Mouse (Mus musculus): ENCODE measurements around the gene Mrm3.
A peak's percentile ranks its signal among the peaks of the same experiment; 100 is the strongest.

Gene Mrm3

DNA sequence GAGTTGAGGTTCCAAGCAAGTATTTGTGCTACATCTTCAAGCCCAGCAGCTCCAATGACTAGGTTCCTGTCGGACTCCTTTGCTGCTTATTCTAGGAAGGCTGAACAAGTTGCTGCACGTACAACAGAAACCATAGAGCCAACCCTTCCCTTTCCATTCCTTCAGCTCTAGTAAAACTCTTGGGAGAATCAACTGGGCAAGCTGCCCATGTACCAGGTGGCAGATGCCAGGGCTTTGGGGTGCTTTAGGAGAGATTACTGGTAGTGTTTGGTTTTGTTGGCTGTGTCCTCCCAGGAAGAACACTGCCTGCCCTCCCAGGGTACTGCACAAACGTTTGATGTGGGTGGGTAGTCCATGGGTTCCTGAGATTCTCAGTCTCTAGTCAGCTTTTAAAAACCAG lies 8.5 kb downstream of the Mrm3 start:
- no peak for DNase-seq (ENCODE audit: low spot score in 2 of 2)

DNA sequence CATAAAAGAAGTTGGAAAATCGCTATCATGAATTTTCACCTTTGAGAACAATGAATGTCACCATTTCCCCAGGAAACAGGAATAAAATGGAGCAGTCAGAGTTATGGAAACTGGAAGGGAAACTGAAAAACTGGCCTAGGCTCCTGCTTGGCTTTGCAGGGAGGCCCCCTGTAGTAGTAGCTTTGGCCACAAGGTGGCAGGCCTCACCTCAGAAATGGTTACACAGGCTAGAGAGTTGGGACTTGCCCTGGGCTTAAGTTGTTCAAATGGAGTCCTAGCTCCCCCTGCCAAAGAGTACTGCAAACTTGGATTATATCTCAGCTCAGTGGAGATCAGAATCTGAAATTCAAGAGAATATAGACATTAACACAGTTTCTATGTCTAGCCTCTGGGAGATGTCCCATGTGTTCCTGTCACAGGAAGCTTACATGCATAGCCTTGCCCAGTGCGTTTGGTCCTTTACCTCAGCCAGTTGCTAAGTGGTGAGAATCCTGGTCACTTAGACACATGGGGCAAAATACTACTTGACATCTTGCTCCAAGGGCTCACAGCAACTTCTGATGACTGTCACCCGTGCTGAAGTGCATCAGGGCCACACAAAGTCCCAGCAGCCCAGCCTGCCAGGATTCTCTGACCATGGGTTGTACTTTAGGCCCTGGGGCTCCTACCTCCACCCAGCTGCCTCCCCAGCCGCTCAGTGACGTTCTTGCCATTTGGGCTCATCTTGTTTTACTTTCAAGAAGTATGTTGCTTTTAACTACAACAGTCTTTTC lies 9.8 kb downstream of the Mrm3 start:
- peak; percentile 88 to 90 for DNase-seq (ENCODE audit: low spot score in 2 of 2)

DNA sequence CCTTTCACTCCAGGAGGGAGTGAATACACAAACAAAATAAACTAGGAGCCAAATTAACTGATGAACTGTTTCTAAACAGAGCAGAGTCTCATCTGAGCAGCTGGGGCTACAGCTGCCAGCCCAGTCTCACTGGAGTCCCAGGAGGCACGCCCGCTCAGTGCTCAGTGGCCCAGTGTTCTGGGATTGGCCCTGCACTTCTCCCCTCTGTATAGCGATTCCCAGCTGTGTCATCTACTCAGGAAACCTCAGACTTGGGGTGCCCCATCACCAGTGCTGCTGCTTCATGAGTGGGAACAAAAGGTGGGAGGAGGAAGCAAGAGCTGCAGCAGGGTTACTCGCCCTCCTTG lies 10.4 kb downstream of the Mrm3 start:
- DNase-seq (ENCODE audit: low spot score in 2 of 2) = no peak

- DNase-seq (ENCODE audit: low spot score in 2 of 2) = peak in 1 of 2 experiments; percentile 26
These were observed 12.0 kb downstream of the Mrm3 start for GRCm38 (mm10) chr11:76255431-76256001.

GRCm38 (mm10) chr11:76256129-76256528 lies 12.6 kb downstream of the Mrm3 start:
- no peak for DNase-seq (ENCODE audit: low spot score in 2 of 2)

- DNase-seq (ENCODE audit: low spot score in 2 of 2) = no peak
These were observed 13.9 kb downstream of the Mrm3 start for GRCm38 (mm10) chr11:76257386-76257785.

DNA sequence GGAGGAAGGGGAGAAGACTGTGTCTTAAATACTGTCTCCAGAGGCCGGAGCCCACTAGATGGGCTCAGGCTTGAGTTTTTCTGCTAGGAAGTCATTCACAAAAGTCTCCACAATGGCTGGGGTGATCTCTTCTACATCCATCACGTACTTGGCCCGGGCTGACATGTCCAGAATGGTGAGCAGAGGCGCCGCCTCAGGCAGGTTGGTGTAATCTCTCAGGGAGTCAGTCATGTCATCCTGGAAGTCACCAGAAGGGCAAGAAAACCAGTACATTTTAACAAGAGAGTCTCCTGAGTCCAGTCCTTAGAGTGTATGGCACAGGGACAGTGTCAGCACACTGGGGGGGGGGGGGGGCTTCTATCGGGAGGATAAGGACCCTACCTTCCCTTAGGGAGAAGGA lies 15.0 kb downstream of the Mrm3 start:
- DNase-seq (ENCODE audit: low spot score in 2 of 2) = no peak

- DNase-seq (ENCODE audit: low spot score in 2 of 2) = no peak
These were observed 16.9 kb downstream of the Mrm3 start for GRCm38 (mm10) chr11:76260208-76261050.

- DNase-seq (ENCODE audit: low spot score in 2 of 2) = no peak
These were observed 17.7 kb downstream of the Mrm3 start for GRCm38 (mm10) chr11:76261224-76261623.

GRCm38 (mm10) chr11:76262611-76263351 lies 19.3 kb downstream of the Mrm3 start:
- no peak for DNase-seq (ENCODE audit: low spot score in 2 of 2)

GRCm38 (mm10) chr11:76267550-76267949 lies 24.0 kb downstream of the Mrm3 start:
- DNase-seq (ENCODE audit: low spot score in 2 of 2) = no peak

- DNase-seq (ENCODE audit: low spot score in 2 of 2) = peak in 1 of 2 experiments; percentile 22
These were observed 24.5 kb downstream of the Mrm3 start for GRCm38 (mm10) chr11:76268001-76268459.

DNA sequence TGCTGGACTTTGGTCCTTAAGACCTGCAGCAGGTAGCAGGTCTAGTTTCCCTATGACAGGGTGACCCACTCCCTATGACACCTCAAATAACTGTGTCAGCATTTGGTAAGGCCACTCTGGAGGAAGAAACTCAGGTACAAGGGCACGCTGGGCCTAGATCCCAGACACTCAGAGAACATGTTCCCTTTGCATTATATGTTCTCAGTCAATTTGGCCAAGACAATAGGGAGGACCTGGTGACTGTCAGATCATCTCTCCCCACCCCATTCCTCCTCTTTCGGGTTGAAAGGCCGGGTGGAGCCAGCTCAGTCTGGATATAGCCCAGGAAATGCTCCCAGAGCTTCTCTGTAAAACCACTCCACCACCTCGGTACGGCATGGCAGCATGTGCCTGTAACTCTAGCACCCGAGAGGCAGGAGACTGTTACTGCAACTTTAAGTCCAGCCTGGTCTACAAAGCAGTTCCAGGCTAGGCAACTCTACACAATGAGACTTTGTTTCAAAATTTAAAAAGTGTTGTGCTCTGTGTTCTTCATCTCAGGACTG lies 25.1 kb downstream of the Mrm3 start:
- no peak for DNase-seq (ENCODE audit: low spot score in 2 of 2)

GRCm38 (mm10) chr11:76272440-76272839 lies 28.9 kb downstream of the Mrm3 start:
- DNase-seq (ENCODE audit: low spot score in 2 of 2) = peak; percentile 38 to 47

- no peak for DNase-seq (ENCODE audit: low spot score in 2 of 2)
These were observed 35.7 kb downstream of the Mrm3 start for GRCm38 (mm10) chr11:76278960-76279852.

DNA sequence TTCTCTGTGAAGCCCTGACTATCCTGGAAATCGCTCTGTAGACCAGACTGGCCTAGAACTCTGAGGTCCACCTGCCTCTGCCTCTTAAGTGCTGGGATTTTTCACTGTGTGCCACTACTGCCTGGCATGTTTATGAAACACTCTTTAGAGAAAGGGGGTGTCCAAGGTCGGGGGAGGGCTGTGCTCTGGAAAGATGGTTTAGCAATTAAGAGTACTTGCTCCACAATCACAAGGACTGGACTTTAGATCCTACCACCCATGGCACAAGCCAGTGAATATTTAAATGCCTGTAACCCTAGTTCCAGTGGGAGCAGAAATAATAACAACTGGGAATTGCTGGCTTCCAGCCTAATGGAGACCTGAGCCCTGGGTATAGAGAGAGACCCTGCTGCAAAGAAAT lies 36.5 kb downstream of the Mrm3 start:
- DNase-seq (ENCODE audit: low spot score in 2 of 2) = no peak

DNA sequence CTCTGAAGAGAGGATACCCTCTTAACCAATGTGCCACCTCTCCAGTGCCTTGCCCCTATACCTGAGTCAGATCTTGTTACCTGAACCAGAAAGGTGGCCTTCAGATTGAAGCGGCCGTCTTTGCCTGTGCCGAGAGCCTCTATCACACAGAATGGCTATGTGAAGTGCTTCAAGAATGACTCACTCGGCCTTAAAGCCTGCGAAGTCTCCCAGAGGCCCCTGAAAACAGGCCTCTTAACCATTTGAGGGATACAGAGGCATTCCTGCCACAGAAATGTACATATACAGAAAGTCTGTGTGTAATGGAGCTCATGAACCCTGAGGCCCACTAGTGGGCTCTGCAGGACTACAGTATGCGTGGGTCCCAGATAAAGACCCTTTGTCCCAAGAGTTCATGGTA lies 40.3 kb downstream of the Mrm3 start:
- DNase-seq (ENCODE audit: low spot score in 2 of 2) = no peak

GRCm38 (mm10) chr11:76285431-76286075 lies 42.0 kb downstream of the Mrm3 start:
- no peak for DNase-seq (ENCODE audit: low spot score in 2 of 2)

DNA sequence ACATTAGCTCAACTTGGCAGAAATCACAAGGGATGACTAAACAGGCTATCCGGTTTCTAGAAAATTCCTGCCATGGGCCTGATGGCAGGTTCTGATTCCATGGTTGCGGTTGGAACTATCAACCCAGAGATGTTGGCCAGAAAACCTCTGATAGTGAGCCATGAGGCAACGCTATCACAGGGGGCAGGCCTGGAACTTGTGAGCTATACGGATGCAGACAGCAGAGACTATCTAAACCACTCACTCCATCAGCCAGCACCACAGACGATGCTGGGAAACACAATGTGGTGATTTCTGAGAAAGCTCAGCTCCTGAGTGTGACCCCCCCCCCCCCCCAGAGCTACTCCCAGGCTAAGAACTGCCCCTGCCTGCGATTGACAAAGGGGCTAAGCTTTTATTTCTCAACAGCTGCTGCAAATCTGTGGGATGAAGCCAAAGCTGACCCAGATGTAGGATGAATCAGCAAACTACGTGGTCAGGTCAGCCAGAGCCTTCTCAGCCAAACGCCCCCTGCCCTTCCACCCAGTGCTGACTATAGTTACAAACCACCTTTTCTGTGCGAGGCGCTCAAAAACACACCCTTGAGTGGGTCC lies 43.1 kb downstream of the Mrm3 start:
- DNase-seq (ENCODE audit: low spot score in 2 of 2) = no peak

- no peak for DNase-seq (ENCODE audit: low spot score in 2 of 2)
These were observed 43.8 kb downstream of the Mrm3 start for GRCm38 (mm10) chr11:76287301-76287700.
